Mouse (Mus musculus) CH12.LX (cell line): ENCODE data around the gene Tubd1. TPM values are rescaled to one million over a fixed set of nuclear protein-coding genes. Genes with fewer than 3 reads are reported as not detected.

Source experiments
- DNase-seq: peaks from one replicate; pipeline ENCODE4 v3.0.0-alpha.2; 2013; ENCODE audit errors: extremely low read depth
- H3K27ac ChIP-seq: 2 replicates; pipeline ENCODE4 v1.5.1; 2012; ENCODE audit warnings: low read depth, mild to moderate bottlenecking, control low read depth, moderate library complexity; ENCODE audit not compliant: insufficient read depth
- H3K27me3 ChIP-seq: replicated peaks from 2 replicates; pipeline ENCODE3; 2012; ENCODE audit warnings: inconsistent platforms
- H3K36me3 ChIP-seq, 2 experiments: replicated peaks in 1 of 2; 2 replicates each; pipeline versions ENCODE3 to v1.6.1; 2012; ENCODE audit warnings: inconsistent platforms in 1 of 2, low read length in 1 of 2, mild to moderate bottlenecking in 1 of 2, mixed read lengths in 1 of 2, moderate library complexity in 1 of 2; ENCODE audit not compliant: control insufficient read depth in 1 of 2, insufficient read depth in 1 of 2
- H3K4me1 ChIP-seq, 2 experiments: 2 replicates each; pipeline ENCODE4 v1.6.1; 2012; ENCODE audit warnings: inconsistent platforms in 1 of 2, moderate library complexity in 1 of 2; ENCODE audit not compliant: insufficient read depth in 2 of 2, control insufficient read depth in 1 of 2
- H3K4me2 ChIP-seq: 2 replicates; pipeline ENCODE4 v1.6.1; 2012; ENCODE audit warnings: low read depth, mild to moderate bottlenecking, control low read depth; ENCODE audit not compliant: poor library complexity, insufficient read depth, severe bottlenecking
- H3K4me3 ChIP-seq, 3 experiments: fragments of 150-350 bp in 1 of 3; sonication (generic) in 1 of 3; replicated peaks in 1 of 3; 2 replicates each; pipeline versions ENCODE3 to v1.5.1; 2011 to 2012; ENCODE audit warnings: low read depth in 2 of 3, low read length in 2 of 3, mild to moderate bottlenecking in 2 of 3, moderate library complexity in 2 of 3, control low read depth in 1 of 3, improper control_type of control experiment in 1 of 3, inconsistent platforms in 1 of 3, mixed read lengths in 1 of 3; ENCODE audit not compliant: poor library complexity in 1 of 3
- H3K79me2 ChIP-seq: replicated peaks from 2 replicates; pipeline ENCODE4 v1.6.1; 2012; ENCODE audit warnings: mild to moderate bottlenecking, moderate library complexity; ENCODE audit not compliant: control insufficient read depth, poor library complexity, insufficient read depth, severe bottlenecking; ENCODE audit errors: extremely low read depth
- H3K9ac ChIP-seq: 2 replicates; pipeline ENCODE4 v1.6.1; 2012; ENCODE audit warnings: low read depth, mild to moderate bottlenecking, control low read depth, moderate library complexity; ENCODE audit not compliant: insufficient read depth
- H3K9me3 ChIP-seq: replicated peaks from 2 replicates; pipeline ENCODE3; 2012; ENCODE audit warnings: low read length, inconsistent platforms, mixed read lengths
- BHLHE40 ChIP-seq: IDR thresholded peaks from 2 replicates; pipeline ENCODE4 v1.6.1; 2011; ENCODE audit warnings: mild to moderate bottlenecking, low read depth, low read length, improper control_type of control experiment
- CHD1 ChIP-seq: IDR thresholded peaks from 2 replicates; pipeline ENCODE4 v1.6.1; 2012; ENCODE audit warnings: low read depth, low read length, improper control_type of control experiment, inconsistent platforms
- CHD2 ChIP-seq: IDR thresholded peaks from 2 replicates; pipeline ENCODE4 v1.6.1; 2011; ENCODE audit warnings: low read length, improper control_type of control experiment
- CTCF ChIP-seq, 2 experiments: IDR thresholded peaks in 1 of 2; conservative IDR thresholded peaks in 1 of 2; 2 replicates each; pipeline ENCODE4 v1.5.1; 2011 to 2012; ENCODE audit warnings: low read depth in 2 of 2, low read length in 2 of 2, improper control_type of control experiment in 1 of 2, inconsistent platforms in 1 of 2, mild to moderate bottlenecking in 1 of 2, moderate library complexity in 1 of 2
- E2F4 ChIP-seq: IDR thresholded peaks from 2 replicates; pipeline ENCODE4 v1.6.1; 2011; ENCODE audit warnings: low read depth, low read length, improper control_type of control experiment; ENCODE audit not compliant: insufficient replicate concordance
- ELF1 ChIP-seq: IDR thresholded peaks from 2 replicates; pipeline ENCODE4 v1.6.1; 2014; ENCODE audit warnings: low read depth, mild to moderate bottlenecking, inconsistent platforms, low read length, improper control_type of control experiment
- EP300 ChIP-seq: IDR thresholded peaks from 2 replicates; pipeline ENCODE4 v1.6.1; 2011; ENCODE audit warnings: low read length, improper control_type of control experiment
- ETS1 ChIP-seq: conservative IDR thresholded peaks from 2 replicates; pipeline ENCODE4 v1.6.1; 2012; ENCODE audit warnings: low read depth, mild to moderate bottlenecking, inconsistent platforms, low read length, improper control_type of control experiment, moderate library complexity
- GABPA ChIP-seq: IDR thresholded peaks from 2 replicates; pipeline ENCODE4 v1.6.1; 2012; ENCODE audit warnings: low read depth, low read length, improper control_type of control experiment, inconsistent platforms; ENCODE audit not compliant: insufficient replicate concordance
- HCFC1 ChIP-seq: IDR thresholded peaks from 2 replicates; pipeline ENCODE4 v1.6.1; 2012; ENCODE audit warnings: low read depth, mild to moderate bottlenecking, inconsistent platforms, low read length, improper control_type of control experiment
- IRF4 ChIP-seq: IDR thresholded peaks from 2 replicates; pipeline ENCODE4 v1.6.1; 2014; ENCODE audit warnings: low read depth, mild to moderate bottlenecking, inconsistent platforms, low read length, improper control_type of control experiment
- JUN ChIP-seq: IDR thresholded peaks from 2 replicates; pipeline ENCODE4 v1.6.1; 2011; ENCODE audit warnings: low read depth, mild to moderate bottlenecking, low read length, improper control_type of control experiment, moderate library complexity; ENCODE audit not compliant: insufficient read depth
- JUND ChIP-seq: conservative IDR thresholded peaks from 2 replicates; pipeline ENCODE4 v1.6.1; 2011; ENCODE audit warnings: low read depth, low read length, improper control_type of control experiment
- KAT2A ChIP-seq: IDR thresholded peaks from 2 replicates; pipeline ENCODE4 v1.6.1; 2012; ENCODE audit warnings: low read length, improper control_type of control experiment, inconsistent platforms; ENCODE audit not compliant: insufficient replicate concordance
- MAFK ChIP-seq: IDR thresholded peaks from 2 replicates; pipeline ENCODE4 v1.6.1; 2011; ENCODE audit warnings: low read length, improper control_type of control experiment; ENCODE audit not compliant: insufficient replicate concordance
- MAX ChIP-seq: IDR thresholded peaks from 2 replicates; pipeline ENCODE4 v1.6.1; 2011; ENCODE audit warnings: low read length, improper control_type of control experiment
- MAZ ChIP-seq: IDR thresholded peaks from 2 replicates; pipeline ENCODE4 v1.6.1; 2012; ENCODE audit warnings: low read depth, mild to moderate bottlenecking, inconsistent platforms, low read length, improper control_type of control experiment, moderate library complexity
- MEF2A ChIP-seq: IDR thresholded peaks from 2 replicates; pipeline ENCODE4 v1.6.1; 2014; ENCODE audit warnings: low read depth, mild to moderate bottlenecking, inconsistent platforms, low read length, improper control_type of control experiment, borderline replicate concordance
- MXI1 ChIP-seq: IDR thresholded peaks from 2 replicates; pipeline ENCODE4 v1.6.1; 2011; ENCODE audit warnings: mild to moderate bottlenecking, low read depth, low read length, improper control_type of control experiment
- MYC ChIP-seq: IDR thresholded peaks from 2 replicates; pipeline ENCODE4 v1.6.1; 2011; ENCODE audit warnings: low read depth, mild to moderate bottlenecking, improper control_type of control experiment, low read length
- NELFE ChIP-seq: IDR thresholded peaks from 2 replicates; pipeline ENCODE4 v1.6.1; 2011; ENCODE audit warnings: low read depth, low read length, improper control_type of control experiment
- NRF1 ChIP-seq: IDR thresholded peaks from 2 replicates; pipeline ENCODE4 v1.6.1; 2014; ENCODE audit warnings: low read depth, mild to moderate bottlenecking, inconsistent platforms, low read length, improper control_type of control experiment, moderate library complexity
- PAX5 ChIP-seq: IDR thresholded peaks from 2 replicates; pipeline ENCODE4 v1.6.1; 2012; ENCODE audit warnings: low read length, inconsistent platforms, mixed read lengths
- POLR2A ChIP-seq: IDR thresholded peaks from 2 replicates; pipeline ENCODE4 v1.6.1; 2011; ENCODE audit warnings: low read depth, mild to moderate bottlenecking, improper control_type of control experiment, low read length
- POLR2AphosphoS2 ChIP-seq: IDR thresholded peaks from 2 replicates; pipeline ENCODE4 v1.6.1; 2011; ENCODE audit warnings: low read depth, low read length, improper control_type of control experiment
- RAD21 ChIP-seq: IDR thresholded peaks from 2 replicates; pipeline ENCODE4 v1.6.1; 2011; ENCODE audit warnings: low read depth, mild to moderate bottlenecking, low read length, improper control_type of control experiment, moderate library complexity
- RCOR1 ChIP-seq: conservative IDR thresholded peaks from 2 replicates; pipeline ENCODE4 v1.6.1; 2012; ENCODE audit warnings: low read depth, mild to moderate bottlenecking, inconsistent platforms, low read length, improper control_type of control experiment
- SIN3A ChIP-seq: IDR thresholded peaks from 2 replicates; pipeline ENCODE4 v1.6.1; 2012; ENCODE audit warnings: low read length, improper control_type of control experiment, inconsistent platforms
- SMC3 ChIP-seq: IDR thresholded peaks from 2 replicates; pipeline ENCODE4 v1.6.1; 2011; ENCODE audit warnings: low read depth, low read length, improper control_type of control experiment
- TBP ChIP-seq: conservative IDR thresholded peaks from 2 replicates; pipeline ENCODE4 v1.6.1; 2011; ENCODE audit warnings: low read depth, low read length, improper control_type of control experiment
- TCF12 ChIP-seq: IDR thresholded peaks from 2 replicates; pipeline ENCODE4 v1.6.1; 2014; ENCODE audit warnings: low read depth, mild to moderate bottlenecking, inconsistent platforms, low read length, improper control_type of control experiment
- UBTF ChIP-seq: IDR thresholded peaks from 2 replicates; pipeline ENCODE4 v1.6.1; 2012; ENCODE audit warnings: low read depth, mild to moderate bottlenecking, inconsistent platforms, low read length, improper control_type of control experiment, moderate library complexity
- USF1 ChIP-seq: IDR thresholded peaks from 2 replicates; pipeline ENCODE4 v1.6.1; 2014; ENCODE audit warnings: low read depth, mild to moderate bottlenecking, inconsistent platforms, low read length, improper control_type of control experiment
- USF2 ChIP-seq: conservative IDR thresholded peaks from 2 replicates; pipeline ENCODE4 v1.6.1; 2011; ENCODE audit warnings: low read depth, low read length, improper control_type of control experiment
- ZC3H11A ChIP-seq: IDR thresholded peaks from 2 replicates; pipeline ENCODE4 v1.6.1; 2012; ENCODE audit warnings: low read depth, mild to moderate bottlenecking, inconsistent platforms, low read length, improper control_type of control experiment
- ZKSCAN1 ChIP-seq: IDR thresholded peaks from 2 replicates; pipeline ENCODE4 v1.6.1; 2012; ENCODE audit warnings: low read depth, inconsistent platforms, low read length, improper control_type of control experiment, borderline replicate concordance
- ZMIZ1 ChIP-seq: IDR thresholded peaks from 2 replicates; pipeline ENCODE4 v1.6.1; 2012; ENCODE audit warnings: low read depth, mild to moderate bottlenecking, inconsistent platforms, low read length, improper control_type of control experiment
- ZNF384 ChIP-seq: IDR thresholded peaks from 2 replicates; pipeline ENCODE4 v1.6.1; 2012; ENCODE audit warnings: low read depth, low read length, improper control_type of control experiment, inconsistent platforms
- dilution Hi-C: fragments of 300-500 bp; cut with MboI; formaldehyde crosslinking; loops from 2 replicates; pipeline ENCODE4 v1.14.3; 2020; ENCODE audit warnings: low sequenced_read_pairs; ENCODE audit not compliant: extremely low pct_unique_long_range_greater_than_20kb, extremely low pct_ligation_motif_present
- in situ Hi-C: fragments of 300-500 bp; cut with MboI; formaldehyde crosslinking; loops from 3 replicates; pipeline ENCODE4 v1.14.3; 2019; ENCODE audit warnings: low sequenced_read_pairs, low pct_ligation_motif_present, low pct_unique_long_range_greater_than_20kb, mixed read lengths
- polyA plus RNA-seq: library from polyadenylated mRNA; unstranded; fragments of >175 nt; gene quantifications from 2 replicates; pipeline ENCODE4 v1.2.1, GENCODE M21; 2012; ENCODE audit warnings: low read depth; ENCODE audit not compliant: insufficient read length
- total RNA-seq, 2 experiments: library from RNA; depleted of rRNA; stranded (reverse); fragments of 300-350 nt in 1 of 2; fragments of >200 nt in 1 of 2; gene quantifications; 2 replicates each; pipeline ENCODE4 v1.2.3; 2012 to 2014

Tubd1 gene
- total and polyA plus RNA-seq, 3 experiments, result 9.7 to 12.6 (median 11.9) TPM

DNA sequence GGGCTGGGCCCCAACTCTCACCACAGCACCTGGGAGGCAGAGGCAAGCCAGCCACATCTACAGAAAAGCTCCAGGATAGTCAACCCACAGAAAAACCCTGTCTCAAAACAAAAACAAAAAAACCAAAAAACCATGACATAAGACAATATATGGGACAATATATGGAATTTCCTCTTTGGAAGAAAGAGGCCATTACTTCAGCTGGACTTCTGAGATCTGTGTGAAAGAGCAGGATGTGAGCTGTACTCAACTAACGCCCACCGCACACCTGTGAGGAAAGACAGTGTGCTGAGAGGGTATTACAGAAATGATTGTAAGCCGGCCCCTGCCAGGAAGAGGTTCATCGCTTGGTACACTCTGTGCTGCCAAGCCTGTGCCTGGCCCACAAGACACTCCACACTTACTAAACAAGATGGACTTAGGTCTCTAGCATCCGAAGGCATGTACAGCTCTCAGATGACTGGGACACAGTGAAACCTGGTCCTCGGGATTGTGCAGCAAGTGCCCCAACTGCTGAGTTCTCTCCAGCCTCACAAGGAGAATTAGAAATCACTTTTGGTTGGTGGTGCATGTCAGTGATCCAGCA, 28.9 kb downstream of the Tubd1 start:
- TF ChIP-seq IRF4 (peak; percentile 75), MAX (peak; percentile 47; the same call in 1 of the 2 replicates), NELFE (0 out of 2 replicates have a peak, but pooled peaks have one; percentile 4), MEF2A (no peak), GABPA (no peak), PAX5 (no peak), USF2 (no peak), TBP (no peak), SMC3 (no peak), EP300 (no peak; the same call in 1 of the 2 replicates), MXI1 (no peak; the same call in 1 of the 2 replicates), E2F4 (no peak), CTCF (conservative IDR thresholded peaks at IDR 0.05 in 1 of 2, IDR thresholded peaks at IDR 0.05 in 1 of 2; ENCODE audit: low read depth in 2 of 2, low read length in 2 of 2) (no peak), ZNF384 (no peak), CHD2 (no peak), SIN3A (no peak), POLR2A (peak; percentile 51; the same call in 1 of the 2 replicates), CHD1 (peak; percentile 81; the same call in 1 of the 2 replicates), ELF1 (no peak), HCFC1 (no peak), JUN (no peak), JUND (no peak), MYC (peak; percentile 32; the same call in 1 of the 2 replicates), ZC3H11A (no peak), MAZ (0 out of 2 replicates have a peak, but pooled peaks have one; percentile 36), ETS1 (no peak), USF1 (no peak), BHLHE40 (no peak), ZKSCAN1 (no peak), MAFK (no peak), NRF1 (no peak), RAD21 (no peak), TCF12 (peak; percentile 48; the same call in 1 of the 2 replicates), RCOR1 (no peak), POLR2AphosphoS2 (0 out of 2 replicates have a peak, but pooled peaks have one; percentile 29), KAT2A (no peak), UBTF (no peak), ZMIZ1 (no peak)
- H3K27ac ChIP-seq, result peak overlapping the region; percentile 74
- peaks cover 41 to 85% of the 10 kb centered on the region in 2 experiments for H3K4me1 ChIP-seq
- no peaks in the 10 kb centered on the region for H3K27me3 ChIP-seq
- no peaks in the 10 kb centered on the region for H3K79me2 ChIP-seq
- no peaks in the 10 kb centered on the region for H3K9me3 ChIP-seq
- in situ Hi-C loops (loop anchor here (10.0 to 25.0 kb wide), 2 partner anchors 264 to 431 kb away; no protein-coding TSS in a partner anchor), dilution Hi-C loops (no loop called here)
- H3K36me3 ChIP-seq, result peaks cover 0 to 5% of the 10 kb centered on the region in 2 experiments
- H3K4me3 ChIP-seq, result no peak overlapping the region
- no peak for DNase-seq
- H3K4me2 ChIP-seq, result 0 out of 2 replicates have a peak overlapping the region, but pooled peaks have one; percentile 0
- no peak overlapping the region for H3K9ac ChIP-seq
